Mouse (Mus musculus) urinary bladder, postnatal 10 days (tissue): Measurements from ENCODE around the gene Dcst1.

Experiments used
- DNase-seq: peaks from one replicate; pipeline ENCODE4 v3.0.0; 2022; ENCODE audit warnings: low spot score

Gene Dcst1

GRCm38 (mm10) chr3:89365153-89365485 is at the start of gene Dcst1:
Dcst1 (minus strand) TSS chr3:89365253.
- DNase-seq, result no peak

- DNase-seq, result peak; percentile 94
Measured at GRCm38 (mm10) chr3:89411490-89412393, 46.7 kb upstream of the Dcst1 start, which contains the start of gene Flad1. Flad1 (minus strand) TSS chr3:89411870.

- no peak for DNase-seq
Measured at GRCm38 (mm10) chr3:89410864-89411263, 45.8 kb upstream of the Dcst1 start.

GRCm38 (mm10) chr3:89409701-89410100 is 44.6 kb upstream of the Dcst1 start:
- no peak for DNase-seq

GRCm38 (mm10) chr3:89408448-89408847 is 43.4 kb upstream of the Dcst1 start:
- DNase-seq, result no peak

- no peak for DNase-seq
Measured at GRCm38 (mm10) chr3:89406887-89407286, 41.8 kb upstream of the Dcst1 start.

GRCm38 (mm10) chr3:89402693-89403092 is 37.6 kb upstream of the Dcst1 start, which contains the start of gene Lenep:
Lenep (minus strand) TSS chr3:89402793.
- no peak for DNase-seq

- no peak for DNase-seq
Measured at GRCm38 (mm10) chr3:89401329-89401728, 36.3 kb upstream of the Dcst1 start.

GRCm38 (mm10) chr3:89396654-89397005 is 31.6 kb upstream of the Dcst1 start:
- DNase-seq, result no peak

- no peak for DNase-seq
Measured at GRCm38 (mm10) chr3:89395806-89396653, 31.0 kb upstream of the Dcst1 start.

- DNase-seq, result no peak
Measured at GRCm38 (mm10) chr3:89395419-89395805, 30.4 kb upstream of the Dcst1 start.

GRCm38 (mm10) chr3:89394894-89395256 is 29.8 kb upstream of the Dcst1 start:
- DNase-seq, result no peak

GRCm38 (mm10) chr3:89394006-89394893 is 29.2 kb upstream of the Dcst1 start, which contains the start of gene Zbtb7b:
Zbtb7b (minus strand) TSS chr3:89394776.
- no peak for DNase-seq

GRCm38 (mm10) chr3:89393605-89394004 is 28.6 kb upstream of the Dcst1 start:
- peak; percentile 98 for DNase-seq

- no peak for DNase-seq
Measured at GRCm38 (mm10) chr3:89392871-89393311, 27.8 kb upstream of the Dcst1 start.

GRCm38 (mm10) chr3:89391663-89392511 is 26.8 kb upstream of the Dcst1 start:
- DNase-seq, result no peak

- DNase-seq, result no peak
Measured at GRCm38 (mm10) chr3:89390699-89391662, 25.9 kb upstream of the Dcst1 start.

- no peak for DNase-seq
Measured at GRCm38 (mm10) chr3:89390111-89390515, 25.1 kb upstream of the Dcst1 start.

- no peak for DNase-seq
Measured at GRCm38 (mm10) chr3:89388901-89389740, 24.1 kb upstream of the Dcst1 start.
